Mouse (Mus musculus): ENCODE data around the gene Hamp2.

DNA sequence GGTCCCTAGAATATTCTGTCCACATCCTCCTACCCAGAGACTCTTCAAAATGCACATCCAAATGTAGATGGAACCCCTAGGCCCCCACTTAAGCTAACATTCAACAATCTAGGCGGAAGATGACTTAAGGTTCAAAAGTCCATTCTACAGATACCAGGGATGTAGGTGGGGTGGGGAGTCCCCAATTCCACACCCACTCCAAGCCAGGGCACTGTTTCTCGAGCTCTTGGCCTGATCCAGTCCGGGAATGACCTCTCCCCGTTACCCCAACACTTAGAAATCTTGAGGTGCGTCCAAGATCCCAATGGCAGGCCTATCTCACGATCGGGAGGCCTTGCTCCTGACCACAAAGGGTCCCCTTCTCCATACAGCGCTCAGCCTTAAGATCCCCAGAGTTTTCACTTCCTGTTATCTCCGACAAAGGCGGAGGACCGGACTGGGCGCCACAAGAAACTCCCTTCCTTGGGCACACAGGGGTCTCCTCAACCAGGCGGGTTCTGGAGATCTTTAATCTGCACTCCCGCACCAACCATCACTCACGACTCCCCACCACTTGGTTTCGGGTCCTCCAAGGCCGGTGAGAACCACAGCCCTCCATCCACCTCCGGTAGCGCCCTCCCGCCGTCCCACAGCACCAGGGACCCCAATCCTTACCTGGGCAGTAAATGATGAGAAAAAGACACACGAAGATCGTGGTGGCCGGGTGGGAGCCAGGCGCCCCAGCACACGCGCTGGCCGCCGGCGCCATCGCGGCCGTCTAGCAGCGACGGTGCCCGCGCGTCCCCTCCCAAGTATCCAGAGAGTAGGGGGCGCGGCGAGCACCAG lies 48.2 kb upstream of the Hamp2 start:
- no peak for TF ChIP-seq GATA1 (IDR thresholded peaks at IDR 0.05; ENCODE audit: low read length)
- no peak for TF ChIP-seq TAL1 (IDR thresholded peaks at IDR 0.05; ENCODE audit: low read length)

All from erythroblast, embryonic 14.5 days (primary cell).